Mouse (Mus musculus) C2C12 (cell line): ENCODE measurements around the gene Mettl14. TPM values are rescaled to one million over a fixed set of nuclear protein-coding genes. Genes with fewer than 3 reads are reported as not detected.
"Not testable (repeated sequence)": the region's sequence is repeated elsewhere in the genome, so short reads cannot be mapped to it uniquely, and the experiment has no call there.

Source experiments
- H3K27me3 ChIP-seq: one replicate; pipeline ENCODE4 v1.6.1; 2011; ENCODE audit not compliant: control insufficient read depth, insufficient read depth, insufficient read length
- H3K36me3 ChIP-seq: one replicate; pipeline ENCODE4 v1.6.1; 2011; ENCODE audit not compliant: control insufficient read depth, insufficient read depth
- H3K4me3 ChIP-seq: one replicate; pipeline ENCODE4 v1.5.1; 2011; ENCODE audit warnings: mild to moderate bottlenecking, control low read depth; ENCODE audit not compliant: poor library complexity, insufficient read depth, severe bottlenecking
- H3K79me2 ChIP-seq: one replicate; pipeline ENCODE4 v1.6.1; 2011; ENCODE audit not compliant: control insufficient read depth, insufficient read depth
- H3K79me3 ChIP-seq: one replicate; pipeline ENCODE4 v1.6.1; 2011; ENCODE audit warnings: low read depth, control low read depth
- H3ac ChIP-seq: one replicate; pipeline ENCODE3; 2011; ENCODE audit warnings: low read depth; ENCODE audit not compliant: control insufficient read depth, insufficient read length
- CEBPB ChIP-seq: IDR thresholded peaks from one replicate; pipeline ENCODE4 v1.6.1; 2011; ENCODE audit warnings: low read depth, mild to moderate bottlenecking, control low read depth, moderate library complexity
- CTCF ChIP-seq: IDR thresholded peaks from one replicate; pipeline ENCODE4 v1.5.1; 2011; ENCODE audit not compliant: control insufficient read depth, insufficient read depth, insufficient read length
- FOSL1 ChIP-seq: IDR thresholded peaks from one replicate; pipeline ENCODE4 v1.8.0; 2011; ENCODE audit warnings: mild to moderate bottlenecking, low read length; ENCODE audit not compliant: poor library complexity, insufficient read depth, severe bottlenecking
- MAX ChIP-seq: IDR thresholded peaks from one replicate; pipeline ENCODE4 v1.6.1; 2011; ENCODE audit warnings: mild to moderate bottlenecking, control low read depth
- MYOD1 ChIP-seq: IDR thresholded peaks from one replicate; pipeline ENCODE4 v1.6.1; 2011; ENCODE audit warnings: low read depth; ENCODE audit not compliant: control insufficient read depth, insufficient read length
- MYOG ChIP-seq: IDR thresholded peaks from one replicate; pipeline ENCODE4 v1.6.1; 2011; ENCODE audit not compliant: control insufficient read depth, insufficient read length; ENCODE audit errors: extremely low read depth
- USF1 ChIP-seq: IDR thresholded peaks from one replicate; pipeline ENCODE4 v1.6.1; 2011; ENCODE audit warnings: low read depth, mild to moderate bottlenecking, control low read depth, moderate library complexity
- polyA plus RNA-seq: library from polyadenylated mRNA; unstranded; fragments of >200 nt; fragmentation: generic; extraction: Trizol; gene quantifications from one replicate; pipeline ENCODE4 v1.2.1, GENCODE M21; 2012; ENCODE audit warnings: missing spikeins

Mettl14 gene
- polyA plus RNA-seq, 1 experiment = 5.6 TPM

DNA sequence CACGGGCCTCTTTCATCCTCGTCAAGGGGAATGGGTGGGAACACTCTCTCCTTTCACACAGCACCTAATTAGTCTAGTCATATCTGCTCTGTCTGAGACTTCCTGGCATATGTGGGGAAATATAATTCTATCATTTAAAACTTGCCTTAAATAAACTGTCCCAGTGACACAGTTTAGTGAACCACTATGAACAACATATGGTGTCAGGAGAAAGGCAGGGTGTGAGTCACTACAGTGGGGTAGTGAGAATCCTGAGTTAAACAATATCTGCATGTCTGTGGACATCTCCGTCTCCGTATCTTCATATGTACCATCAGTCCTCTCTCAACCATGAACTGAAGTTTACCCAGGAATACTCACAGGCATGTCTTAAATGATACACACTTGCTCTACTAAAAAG, 5.3 kb upstream of the Mettl14 start:
- Histone ChIP-seq H3K36me3 (no peaks in the 10 kb centered on the region), H3K27me3 (no peaks in the 10 kb centered on the region), H3ac (no peak overlapping the region), H3K79me2 (no peaks in the 10 kb centered on the region), H3K4me3 (no peak overlapping the region), H3K79me3 (no peaks in the 10 kb centered on the region)
- no peak for TF ChIP-seq CEBPB
- TF ChIP-seq CTCF = no peak
- no peak for TF ChIP-seq MYOD1
- TF ChIP-seq MYOG = no peak
- TF ChIP-seq USF1 = no peak
- TF ChIP-seq MAX = no peak
- TF ChIP-seq FOSL1 = no peak

DNA sequence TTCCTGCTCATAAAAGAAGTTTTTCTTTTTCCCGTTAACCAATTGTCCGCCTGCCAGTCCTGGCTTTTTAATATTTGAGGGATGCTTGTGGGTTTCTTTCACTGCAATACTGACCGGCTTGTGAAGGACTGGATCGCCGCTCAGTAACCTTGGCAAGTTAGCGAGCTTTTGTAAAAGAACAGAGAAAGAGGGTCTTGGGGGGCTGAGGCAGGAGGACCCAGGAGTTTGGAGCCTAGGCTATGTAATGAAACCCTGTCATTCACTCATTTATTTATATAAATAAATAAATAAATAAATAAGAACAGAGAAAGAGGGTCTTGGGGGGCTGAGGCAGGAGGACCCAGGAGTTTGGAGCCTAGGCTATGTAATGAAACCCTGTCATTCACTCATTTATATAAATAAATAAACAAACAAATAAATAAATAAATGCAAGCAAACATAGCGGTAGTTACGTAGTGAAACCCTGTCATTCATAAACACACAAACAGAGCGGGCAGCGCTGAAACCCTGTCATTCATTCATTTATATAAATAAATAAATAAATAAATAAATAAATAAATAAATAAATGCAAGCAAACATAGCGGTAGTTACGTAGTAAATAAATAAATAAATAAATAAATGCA, 361 bp upstream of the Mettl14 start:
- not testable (repeated sequence) for H3K27me3 ChIP-seq, H3ac ChIP-seq, H3K36me3 ChIP-seq
- peak overlapping the region; percentile 36 for H3K4me3 ChIP-seq
- H3K79me2 ChIP-seq = peaks cover 29% of the 10 kb centered on the region
- peaks cover 22% of the 10 kb centered on the region for H3K79me3 ChIP-seq

- Histone ChIP-seq H3K27me3 (no peaks in the 10 kb centered on the region), H3K79me2 (peaks cover 30% of the 10 kb centered on the region), H3K79me3 (peaks cover 24% of the 10 kb centered on the region), H3K36me3 (peaks cover 15% of the 10 kb centered on the region), H3K4me3 (peak overlapping the region; percentile 50), H3ac (peak overlapping the region; percentile 70)
- TF ChIP-seq FOSL1 (no peak), MYOG (no peak), CTCF (no peak), MYOD1 (no peak), MAX (no peak), USF1 (no peak), CEBPB (no peak)
Observed at GRCm38 (mm10) chr3:123385118-123385485, 806 bp downstream of the Mettl14 start.

- TF ChIP-seq CEBPB (no peak), MYOG (no peak), MAX (no peak), USF1 (no peak), CTCF (no peak), FOSL1 (no peak), MYOD1 (no peak)
- Histone ChIP-seq H3K4me3 (no peak overlapping the region), H3ac (no peak overlapping the region), H3K27me3 (no peaks in the 10 kb centered on the region), H3K36me3 (peaks cover 22% of the 10 kb centered on the region), H3K79me3 (peaks cover 24% of the 10 kb centered on the region), H3K79me2 (peaks cover 30% of the 10 kb centered on the region)
Observed at GRCm38 (mm10) chr3:123384435-123384834, 1.5 kb downstream of the Mettl14 start.

DNA sequence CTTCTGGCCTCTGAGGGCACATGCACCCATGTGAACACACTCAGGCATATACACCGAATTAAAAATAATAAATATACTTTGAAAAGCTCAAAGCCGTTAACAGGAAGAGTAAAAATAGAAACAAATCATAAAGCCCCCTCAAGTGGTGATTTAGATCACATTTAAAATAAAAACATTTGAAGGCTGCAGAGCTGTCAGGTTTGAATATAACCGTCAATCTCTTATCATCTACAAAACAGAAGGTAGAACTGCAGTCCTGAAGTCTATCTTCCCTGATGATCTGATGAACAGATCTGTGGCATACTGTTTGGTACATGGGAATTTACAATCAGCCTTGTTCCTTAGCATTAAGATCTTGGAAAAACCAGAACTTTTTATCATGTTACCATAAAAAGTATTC, 9.3 kb downstream of the Mettl14 start:
- no peak overlapping the region for H3K4me3 ChIP-seq
- H3K27me3 ChIP-seq = no peaks in the 10 kb centered on the region
- peaks cover 53% of the 10 kb centered on the region for H3K36me3 ChIP-seq
- TF ChIP-seq MYOD1 (no peak), USF1 (no peak)
- H3K79me2 ChIP-seq = peaks cover 4% of the 10 kb centered on the region
- no peak overlapping the region for H3ac ChIP-seq
- H3K79me3 ChIP-seq = peaks cover 2% of the 10 kb centered on the region

DNA sequence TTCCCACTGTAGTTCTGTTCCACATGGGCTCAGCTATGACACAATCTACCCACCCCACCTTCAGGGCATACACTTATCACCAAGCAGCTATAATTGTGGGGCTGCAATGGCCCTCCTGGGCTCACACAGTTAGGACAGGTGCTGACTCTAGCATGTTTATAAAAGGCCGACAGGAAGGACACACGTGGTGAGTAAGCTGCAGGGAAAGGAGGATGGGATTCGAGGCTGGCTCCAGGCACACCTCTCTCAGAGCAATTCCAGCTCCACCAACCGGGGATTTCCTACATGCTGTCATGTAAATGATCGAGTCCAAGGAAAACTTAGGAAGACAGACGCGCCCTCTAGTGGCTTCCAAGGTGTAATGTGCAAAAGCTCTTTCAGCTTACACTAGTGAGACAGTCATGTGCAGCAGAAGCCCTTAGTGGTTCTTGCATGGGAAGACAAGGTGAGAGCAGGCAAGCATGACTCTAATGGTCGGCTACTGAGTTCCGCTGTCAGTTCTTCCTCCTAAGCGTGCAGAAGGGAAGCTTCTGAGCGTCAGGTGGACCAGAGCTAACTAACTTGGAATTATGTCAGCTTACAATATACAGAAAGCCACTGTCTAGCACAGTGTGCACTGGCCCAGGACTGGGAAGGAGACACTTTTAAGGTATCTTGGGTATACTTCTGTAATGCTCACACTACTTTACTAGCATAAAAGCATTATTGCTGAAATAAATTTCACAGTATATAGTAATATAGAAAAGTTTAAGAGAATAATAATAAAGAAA, 14.0 kb downstream of the Mettl14 start:
- no peaks in the 10 kb centered on the region for H3K27me3 ChIP-seq
- no peak for TF ChIP-seq USF1
- TF ChIP-seq MAX = no peak
- peak; percentile 10 for TF ChIP-seq CTCF
- TF ChIP-seq MYOG = no peak
- TF ChIP-seq CEBPB = no peak
- no peak for TF ChIP-seq FOSL1
- no peak overlapping the region for H3K4me3 ChIP-seq
- H3K79me2 ChIP-seq = no peaks in the 10 kb centered on the region
- no peak overlapping the region for H3ac ChIP-seq
- no peaks in the 10 kb centered on the region for H3K79me3 ChIP-seq
- H3K36me3 ChIP-seq = peaks cover 49% of the 10 kb centered on the region
